Mouse (Mus musculus): ENCODE results near the gene Acp4. TPM values are rescaled to one million over a fixed set of nuclear protein-coding genes. Genes with fewer than 3 reads are reported as not detected.

The Acp4 gene
- not detected in 2 replicates for polyA plus RNA-seq (2015; fragmentation: Nextera tagmentation; extraction: Ambion mirVana)

DNA sequence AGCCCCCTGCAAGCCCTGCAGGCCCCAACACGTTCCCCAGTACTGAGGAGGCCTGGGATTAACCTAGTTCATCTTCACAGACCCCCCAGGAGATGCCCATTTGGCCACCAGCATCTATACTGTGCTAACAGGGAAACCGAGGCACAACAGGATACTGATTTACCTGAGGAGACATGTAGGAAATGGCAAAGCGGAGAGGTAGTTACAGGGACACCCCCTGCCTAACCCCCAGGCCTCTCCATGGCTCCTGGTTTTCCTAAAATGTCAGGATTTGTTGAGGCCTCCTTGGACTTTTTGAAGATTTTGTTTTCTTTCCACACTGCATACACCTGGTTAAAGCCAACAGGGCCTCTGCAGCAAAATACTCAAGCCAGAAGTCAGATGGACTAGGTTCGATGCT is at the start of gene Acp4:
Gene Acp4, minus strand, starts transcription at position 101 of the 400 bp plus-strand sequence.

DNA sequence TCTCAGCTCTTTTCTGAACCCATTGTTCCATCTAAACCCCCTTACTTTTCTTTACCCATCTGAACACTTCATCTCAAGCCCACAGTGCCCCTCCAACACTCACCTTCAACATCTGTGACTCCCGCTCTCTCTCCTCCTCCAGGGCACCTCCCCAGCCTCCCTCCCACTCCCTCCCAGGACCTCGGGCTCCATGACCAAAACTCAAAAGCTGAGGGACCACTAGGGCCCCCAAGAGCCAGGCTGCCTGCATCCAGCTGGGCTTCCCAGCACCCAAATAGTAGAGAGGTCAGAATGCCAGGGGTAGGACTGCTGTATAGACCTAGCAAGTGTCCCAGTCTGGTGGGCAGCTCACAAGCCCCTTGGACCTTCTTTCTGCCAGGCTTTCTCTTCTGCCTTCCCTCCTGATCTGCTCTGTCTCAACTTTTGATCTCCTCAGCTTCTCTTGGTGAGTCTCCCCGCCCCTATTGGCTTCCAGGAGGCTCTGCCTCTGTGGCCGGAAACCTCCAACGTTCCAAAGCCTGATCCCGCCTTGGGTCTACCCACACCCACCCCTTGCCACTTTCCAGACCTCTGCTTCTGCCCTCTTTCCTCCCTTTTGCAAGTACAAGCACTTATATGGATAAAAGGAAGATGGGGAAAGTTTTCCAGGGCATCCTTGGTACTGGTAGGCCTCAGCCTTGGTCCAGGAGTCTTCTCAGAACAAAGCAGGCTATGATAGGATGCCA is 49.5 kb upstream of the Acp4 start, which contains the start of gene Clec11a:
Gene Clec11a, minus strand, starts transcription at position 387 of the 725 bp plus-strand sequence.

GRCm38 (mm10) chr7:44261147-44261546 is 4.0 kb upstream of the Acp4 start, which contains the start of gene Gm15517:
Gene Gm15517, plus strand, starts transcription at chr7:44261447.

DNA sequence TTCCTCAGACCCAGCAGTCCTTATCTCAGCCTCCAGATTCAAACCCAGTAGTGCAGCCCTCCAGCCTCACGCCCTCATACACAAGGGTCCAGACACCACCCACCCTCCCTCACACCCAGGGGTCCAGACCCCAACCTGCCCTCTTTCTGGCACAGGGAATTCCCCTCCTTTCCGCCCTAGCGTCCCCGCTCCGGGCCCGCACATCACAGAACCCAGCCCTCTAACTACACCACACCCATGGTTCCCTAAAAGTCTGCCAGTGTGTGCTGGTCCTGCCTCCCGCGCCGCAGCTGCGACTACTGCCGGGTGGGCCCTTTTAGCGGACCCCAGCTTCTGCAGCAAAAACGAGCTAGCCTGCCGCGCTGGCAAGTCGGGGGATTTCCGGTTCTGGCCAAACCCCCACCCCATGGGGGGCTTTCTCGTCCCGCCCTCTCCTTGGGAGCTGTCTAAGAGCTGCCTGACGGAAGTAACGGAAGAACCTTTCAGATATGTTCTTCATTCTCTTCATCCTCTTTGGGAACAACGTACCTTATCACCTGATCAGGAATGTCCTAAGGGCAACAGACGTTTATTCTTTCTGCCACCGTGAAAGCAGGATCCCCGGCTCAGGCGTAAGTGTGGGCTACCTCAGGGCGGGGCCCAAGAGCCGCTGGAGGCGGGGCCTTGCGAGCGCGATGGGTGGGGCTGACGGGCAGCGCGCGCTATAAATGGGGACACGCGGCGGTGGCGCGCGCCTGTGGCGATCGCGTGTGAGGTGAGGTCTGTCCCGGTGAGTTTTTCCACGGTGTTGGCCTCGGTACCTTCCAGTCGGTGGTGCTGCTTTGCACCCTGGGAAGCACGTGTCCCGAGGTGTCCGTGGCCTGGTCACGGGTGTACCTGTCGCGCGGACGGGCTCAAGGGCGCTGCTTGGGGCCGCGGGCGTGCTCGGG is 10.9 kb downstream of the Acp4 start, which contains the start of the genes 1700028J19Rik and 2410002F23Rik:
Gene 1700028J19Rik, minus strand, starts transcription at position 641 of the 929 bp plus-strand sequence.
Gene 2410002F23Rik, plus strand, starts transcription at position 668 of the 929 bp plus-strand sequence.

DNA sequence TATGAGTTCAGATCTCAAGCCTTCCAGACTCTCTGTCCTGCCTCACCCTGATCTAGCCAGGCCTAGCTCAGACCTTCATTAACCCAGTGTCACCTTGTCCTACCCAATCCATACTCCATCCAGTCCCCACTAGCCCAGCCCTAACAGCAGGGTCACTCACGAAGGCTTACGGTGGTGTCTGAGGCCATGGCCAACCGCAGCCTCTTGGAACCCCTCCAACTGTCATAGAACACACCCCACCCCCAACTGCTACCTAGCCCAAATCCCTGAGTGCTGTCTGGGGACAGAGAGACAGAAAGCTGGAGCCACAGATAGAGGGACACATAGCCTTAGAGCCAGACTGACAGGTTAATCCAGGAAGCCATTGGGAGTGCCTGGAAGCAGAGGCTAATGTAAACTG is 21.3 kb downstream of the Acp4 start, which contains the start of gene Gm36864:
Gene Gm36864, plus strand, starts transcription at position 269 of the 400 bp plus-strand sequence.

DNA sequence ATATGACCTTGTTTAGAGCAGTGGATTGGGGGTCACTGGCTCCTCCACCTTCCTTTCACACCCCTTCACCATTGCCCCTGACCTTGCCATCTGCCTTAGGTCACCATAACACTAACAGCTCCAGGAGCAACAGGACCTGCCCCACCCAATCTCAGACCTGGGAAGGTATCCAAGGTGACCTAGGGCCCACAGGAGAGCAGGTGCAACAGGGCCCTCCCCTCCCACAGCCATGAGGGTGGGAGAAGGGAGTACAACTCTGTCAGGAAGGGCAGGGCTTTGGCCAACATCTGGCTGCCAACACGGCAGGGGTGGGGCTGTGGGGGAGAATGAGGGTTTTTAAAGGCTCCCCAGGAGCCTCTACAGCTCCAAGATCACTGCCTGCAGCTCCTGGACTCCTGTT is 32.1 kb downstream of the Acp4 start, which contains the start of gene Klk1:
Gene Klk1, plus strand, starts transcription at position 285 of the 400 bp plus-strand sequence.

GRCm38 (mm10) chr7:44215645-44216044 is 41.5 kb downstream of the Acp4 start, which contains the start of gene Klk1b5:
Gene Klk1b5, plus strand, starts transcription at chr7:44215945.

DNA sequence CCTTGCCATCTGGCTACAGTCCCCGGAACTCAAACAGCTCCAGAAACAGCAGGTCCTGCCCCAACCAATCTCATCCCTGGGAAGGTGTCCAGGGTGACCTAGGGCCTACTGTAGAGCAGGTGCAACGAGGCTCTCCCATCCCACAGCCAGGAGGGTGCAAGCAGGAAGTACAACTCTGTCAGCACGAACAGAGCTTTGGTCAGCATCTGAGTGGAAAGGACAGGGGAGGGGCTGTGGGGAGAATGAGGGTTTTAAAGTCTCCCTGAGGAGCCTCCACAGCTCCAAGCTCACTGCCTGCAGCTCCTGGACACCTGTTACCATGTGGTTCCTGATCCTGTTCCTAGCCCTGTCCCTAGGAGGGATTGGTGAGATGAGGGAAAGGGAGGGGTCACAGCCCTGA is 50.0 kb downstream of the Acp4 start, which contains the start of gene Klk1b4:
Gene Klk1b4, plus strand, starts transcription at position 301 of the 400 bp plus-strand sequence.

Other genes with a start within 250 kb of the Acp4 start
- not detected in 2 replicates for gene Klk1b26, start 245.2 kb downstream of the Acp4 start, polyA plus RNA-seq (2015; fragmentation: Nextera tagmentation; extraction: Ambion mirVana)
- not detected in 2 replicates for gene Klk1b27, start 205.1 kb downstream of the Acp4 start, polyA plus RNA-seq (2015; fragmentation: Nextera tagmentation; extraction: Ambion mirVana)
- not detected in 2 replicates for gene Klk1b21, start 155.1 kb downstream of the Acp4 start, polyA plus RNA-seq (2015; fragmentation: Nextera tagmentation; extraction: Ambion mirVana)
- gene Klk1b22, start 144.7 kb downstream of the Acp4 start, polyA plus RNA-seq (2015; fragmentation: Nextera tagmentation; extraction: Ambion mirVana), result not detected in 2 replicates
- not detected in 2 replicates for gene Klk1b16, start 120.6 kb downstream of the Acp4 start, polyA plus RNA-seq (2015; fragmentation: Nextera tagmentation; extraction: Ambion mirVana)
- not detected in 2 replicates for gene Klk1b24, start 69.1 kb downstream of the Acp4 start, polyA plus RNA-seq (2015; fragmentation: Nextera tagmentation; extraction: Ambion mirVana)
- not detected in 2 replicates for gene Klk1b3, start 59.2 kb downstream of the Acp4 start, polyA plus RNA-seq (2015; fragmentation: Nextera tagmentation; extraction: Ambion mirVana)
- not detected in 2 replicates for gene Klk1b4, start 49.9 kb downstream of the Acp4 start, polyA plus RNA-seq (2015; fragmentation: Nextera tagmentation; extraction: Ambion mirVana)
- not detected in 2 replicates for gene Klk1b5, start 41.4 kb downstream of the Acp4 start, polyA plus RNA-seq (2015; fragmentation: Nextera tagmentation; extraction: Ambion mirVana)
- not detected in 2 replicates for gene Klk1, start 32.0 kb downstream of the Acp4 start, polyA plus RNA-seq (2015; fragmentation: Nextera tagmentation; extraction: Ambion mirVana)
- gene Gm36864, start 21.2 kb downstream of the Acp4 start, polyA plus RNA-seq (2015; fragmentation: Nextera tagmentation; extraction: Ambion mirVana), result not detected in 2 replicates
- gene 1700028J19Rik, start 10.7 kb downstream of the Acp4 start, polyA plus RNA-seq (2015; fragmentation: Nextera tagmentation; extraction: Ambion mirVana), result 0.71 and 1.4 TPM in 2 replicates
- 55.7 and 58.6 TPM in 2 replicates for gene 2410002F23Rik, start 10.7 kb downstream of the Acp4 start, polyA plus RNA-seq (2015; fragmentation: Nextera tagmentation; extraction: Ambion mirVana)
- not detected in 2 replicates for gene Gm15517, start 4.1 kb upstream of the Acp4 start, polyA plus RNA-seq (2015; fragmentation: Nextera tagmentation; extraction: Ambion mirVana)
- 13.6 and 16.2 TPM in 2 replicates for gene Clec11a, start 49.5 kb upstream of the Acp4 start, polyA plus RNA-seq (2015; fragmentation: Nextera tagmentation; extraction: Ambion mirVana)
- gene Shank1, start 52.9 kb upstream of the Acp4 start, polyA plus RNA-seq (2015; fragmentation: Nextera tagmentation; extraction: Ambion mirVana), result 1.1 and 1.2 TPM in 2 replicates
- 0.48 and 0.58 TPM in 2 replicates for gene Syt3, start 126.7 kb upstream of the Acp4 start, polyA plus RNA-seq (2015; fragmentation: Nextera tagmentation; extraction: Ambion mirVana)
- gene 1700008O03Rik, start 128.4 kb upstream of the Acp4 start, polyA plus RNA-seq (2015; fragmentation: Nextera tagmentation; extraction: Ambion mirVana), result 0.60 and 0.81 TPM in 2 replicates
- gene Lrrc4b, start 171.6 kb upstream of the Acp4 start, polyA plus RNA-seq (2015; fragmentation: Nextera tagmentation; extraction: Ambion mirVana), result 0.13 and 0.26 TPM in 2 replicates
- gene Aspdh, start 208.0 kb upstream of the Acp4 start, polyA plus RNA-seq (2015; fragmentation: Nextera tagmentation; extraction: Ambion mirVana), result 0.27 TPM in 1 of 2 replicates, not detected in the other
- gene Josd2, start 210.6 kb upstream of the Acp4 start, polyA plus RNA-seq (2015; fragmentation: Nextera tagmentation; extraction: Ambion mirVana), result 51.6 and 59.9 TPM in 2 replicates
- gene Emc10, start 239.2 kb upstream of the Acp4 start, polyA plus RNA-seq (2015; fragmentation: Nextera tagmentation; extraction: Ambion mirVana), result 73.9 and 76.8 TPM in 2 replicates
- gene Fam71e1, start 239.2 kb upstream of the Acp4 start, polyA plus RNA-seq (2015; fragmentation: Nextera tagmentation; extraction: Ambion mirVana), result 8.0 and 10.1 TPM in 2 replicates

All from urinary bladder, postnatal 0 days (tissue).